Mouse (Mus musculus) fat pad, adult 2 months (tissue): ENCODE measurements around the gene Tmem109.

Experiments
- DNase-seq: peaks from one replicate; pipeline ENCODE4 v3.0.0-alpha.2; 2011; ENCODE audit warnings: low read depth, low spot score; ENCODE audit errors: extremely low read depth

Tmem109 gene

DNA sequence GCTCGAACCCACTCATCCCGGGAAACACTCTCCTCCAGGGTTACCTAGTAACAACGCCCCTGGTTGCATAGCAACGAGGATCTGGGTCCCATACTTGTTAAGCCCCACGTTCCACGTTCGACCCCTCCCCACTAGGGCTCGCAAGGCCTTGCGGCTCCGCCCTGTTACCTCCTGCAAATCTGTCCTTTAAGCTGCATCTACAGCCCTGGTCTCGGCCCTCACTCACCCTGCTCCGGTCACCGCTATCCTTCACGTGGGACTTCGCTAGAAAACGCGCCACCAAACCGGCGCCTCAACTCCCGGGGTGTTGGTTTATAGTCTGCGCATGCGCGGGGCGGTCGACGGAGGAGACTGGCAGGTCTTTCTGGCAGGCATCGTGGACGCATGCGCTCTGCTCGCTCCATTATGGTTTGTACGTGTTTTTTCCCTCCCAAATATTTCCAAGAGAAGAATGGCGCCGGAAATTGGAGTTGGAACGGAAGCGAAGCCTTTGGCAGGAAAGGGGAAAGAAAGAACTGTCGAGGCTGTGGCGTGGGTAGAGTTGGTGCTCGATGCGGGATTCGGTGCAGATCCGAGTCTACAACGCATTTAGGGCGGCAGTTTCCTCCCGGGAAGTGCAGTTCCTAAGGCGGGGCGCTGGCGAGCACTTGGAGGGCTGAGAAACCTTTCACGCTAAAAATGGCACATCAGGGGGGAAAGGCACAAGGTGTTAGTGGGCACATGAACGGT is at the start of gene Tmem109:
Tmem109 (minus strand) TSS at position 576 of the 729 bp plus-strand sequence.
- DNase-seq, result no peak

DNA sequence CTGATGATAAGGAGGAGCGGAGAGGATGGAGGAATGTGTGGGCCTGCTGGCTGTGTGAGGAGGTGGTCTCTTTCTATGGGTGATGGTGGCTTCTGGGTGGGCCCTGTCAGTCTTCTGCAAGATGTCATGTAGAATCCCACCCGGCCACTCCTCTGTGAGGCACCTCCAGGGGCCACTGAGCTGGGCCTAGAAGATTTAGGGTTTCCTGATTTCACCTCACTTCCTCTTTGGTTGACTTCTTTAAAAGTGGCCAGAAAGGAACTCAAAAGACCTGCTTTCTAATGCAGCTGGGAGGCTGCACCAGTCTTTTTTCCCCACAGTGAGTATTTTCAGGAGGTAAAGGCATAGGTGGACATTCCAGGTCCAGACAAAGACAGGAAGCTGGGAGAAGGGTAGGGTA is 48.8 kb upstream of the Tmem109 start:
- no peak for DNase-seq

DNA sequence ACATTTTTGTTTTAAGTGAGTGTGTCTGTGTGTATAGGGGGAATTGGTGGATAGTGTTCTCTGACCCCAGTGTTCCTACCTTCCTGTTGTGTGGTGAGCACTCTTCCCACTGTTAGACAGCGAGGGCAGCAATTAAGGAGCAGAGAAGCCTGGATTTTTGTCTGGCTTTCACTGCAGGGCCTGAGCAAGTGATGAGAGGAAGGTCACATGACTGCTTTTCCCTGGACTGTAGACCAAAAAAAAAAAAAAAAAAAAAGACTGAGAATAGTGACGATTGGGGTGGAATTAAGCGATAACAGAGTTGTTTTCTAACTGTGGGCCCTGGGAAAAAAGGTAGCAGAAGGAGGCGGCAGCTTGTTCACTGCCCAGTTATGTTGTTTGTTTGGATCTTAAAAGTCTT is 44.9 kb upstream of the Tmem109 start:
- no peak for DNase-seq

DNA sequence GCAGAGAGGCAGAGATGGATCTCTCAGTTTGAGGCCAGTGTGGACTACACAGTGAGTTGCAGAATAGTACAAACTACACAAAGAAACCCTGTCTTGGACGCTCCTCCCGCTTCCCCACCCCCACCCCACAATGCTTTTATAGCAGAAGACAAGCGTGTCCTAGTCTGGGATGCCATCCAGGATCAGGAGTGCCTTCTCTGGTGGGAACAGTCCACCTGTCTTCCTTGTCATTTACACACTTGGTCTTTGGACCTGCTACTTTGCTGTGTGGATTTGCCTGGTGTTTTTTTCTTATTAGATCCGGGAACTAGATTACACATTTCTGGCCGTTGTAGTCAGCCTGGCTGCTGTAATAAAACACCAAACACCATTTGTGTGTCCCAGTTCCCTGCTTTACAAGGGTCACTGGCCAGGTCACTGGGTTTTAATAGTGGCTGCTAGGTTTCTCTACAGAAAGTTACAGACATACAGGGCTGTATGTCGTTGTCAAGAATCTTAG is 44.4 kb upstream of the Tmem109 start:
- no peak for DNase-seq

DNA sequence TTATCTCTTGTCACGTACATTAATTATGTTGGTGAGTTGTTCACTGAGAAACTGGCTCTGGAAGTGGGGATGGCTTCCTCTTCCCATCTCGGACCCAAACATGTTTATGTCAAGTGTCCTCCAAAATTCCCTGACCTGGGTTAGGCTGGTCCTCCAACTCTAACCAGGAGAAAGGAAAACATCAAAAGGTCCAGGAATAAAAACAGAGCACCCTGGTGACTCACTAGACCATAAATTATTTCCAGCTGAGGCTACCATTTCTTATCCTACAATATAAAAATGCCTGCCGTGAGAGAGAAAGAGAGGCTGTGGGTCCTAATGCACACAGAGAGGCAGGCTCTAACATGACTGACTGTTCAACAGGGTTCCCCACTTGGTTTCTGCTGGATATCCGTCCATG is 42.4 kb upstream of the Tmem109 start:
- DNase-seq, result no peak

DNA sequence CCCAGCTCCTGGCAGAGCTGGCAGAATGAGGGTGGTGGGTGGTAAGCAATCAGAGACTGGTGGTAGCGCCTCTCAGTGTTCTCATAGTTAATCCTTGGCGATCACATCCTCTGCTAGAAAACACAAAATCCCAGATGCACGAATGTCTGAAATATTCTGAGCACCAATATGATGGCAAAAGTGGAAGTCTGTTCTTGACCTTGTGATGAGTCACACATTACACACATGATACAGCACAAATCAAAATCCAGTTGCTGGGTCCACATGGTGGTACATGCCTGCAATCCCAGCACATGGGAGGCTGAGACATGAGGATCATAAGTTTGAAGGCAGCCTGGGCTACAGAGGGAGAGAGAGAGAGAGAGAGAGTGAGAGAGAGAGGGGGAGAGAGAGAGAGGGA is 39.3 kb upstream of the Tmem109 start:
- no peak for DNase-seq

DNA sequence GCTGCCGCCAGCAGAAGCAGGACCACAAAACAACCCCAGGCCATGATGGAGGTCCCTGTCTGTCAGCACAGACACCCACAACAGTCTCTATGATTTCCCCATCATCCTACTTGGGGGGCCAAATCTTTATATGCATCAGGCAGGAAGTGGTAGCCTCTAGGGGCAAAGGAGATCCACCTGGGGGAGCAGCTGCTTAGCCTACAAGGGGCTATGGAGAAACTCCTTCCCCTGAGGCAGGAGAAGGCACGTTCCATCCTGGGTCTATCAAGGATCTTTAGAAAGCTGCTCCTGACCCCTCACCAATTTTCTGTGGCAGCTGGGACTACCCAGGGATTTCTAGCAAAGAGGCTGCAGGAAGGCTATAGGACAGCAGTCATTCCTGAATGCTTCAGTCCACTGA is 38.7 kb upstream of the Tmem109 start, which contains the start of gene Zp1:
Zp1 (minus strand) TSS at position 101 of the 400 bp plus-strand sequence.
- DNase-seq, result no peak

DNA sequence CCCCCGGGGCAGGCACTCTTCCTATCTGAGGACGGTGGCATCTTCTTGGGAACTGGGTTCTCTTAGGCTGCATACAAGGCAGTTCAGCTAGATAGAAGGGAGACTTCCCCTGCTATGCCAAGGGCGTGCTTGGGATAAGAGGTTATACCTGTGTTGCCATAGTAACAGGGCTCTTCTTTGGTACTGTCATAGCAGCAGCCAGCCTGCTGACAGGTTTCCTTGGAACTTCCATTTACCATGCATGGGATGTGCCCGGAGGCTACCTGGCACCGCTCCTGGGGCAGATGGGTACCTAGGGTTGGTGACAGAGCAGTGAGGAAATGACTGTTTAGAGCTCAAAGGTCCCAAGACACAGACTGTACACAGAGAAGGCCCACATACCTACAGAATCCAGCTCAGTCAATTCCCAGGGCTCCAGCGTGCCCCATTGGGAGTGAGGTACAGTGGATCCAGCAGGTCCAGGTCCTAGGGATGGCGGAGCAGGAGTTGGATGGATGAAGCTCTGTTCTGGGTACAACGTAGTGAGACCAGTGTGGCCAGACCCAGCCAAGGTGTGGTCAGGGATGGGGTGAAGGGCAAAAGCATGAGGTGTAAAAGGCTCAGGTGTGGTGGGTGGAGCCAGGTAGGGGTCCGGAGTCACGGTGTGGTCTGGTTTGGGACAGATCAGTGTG is 36.7 kb upstream of the Tmem109 start:
- no peak for DNase-seq

DNA sequence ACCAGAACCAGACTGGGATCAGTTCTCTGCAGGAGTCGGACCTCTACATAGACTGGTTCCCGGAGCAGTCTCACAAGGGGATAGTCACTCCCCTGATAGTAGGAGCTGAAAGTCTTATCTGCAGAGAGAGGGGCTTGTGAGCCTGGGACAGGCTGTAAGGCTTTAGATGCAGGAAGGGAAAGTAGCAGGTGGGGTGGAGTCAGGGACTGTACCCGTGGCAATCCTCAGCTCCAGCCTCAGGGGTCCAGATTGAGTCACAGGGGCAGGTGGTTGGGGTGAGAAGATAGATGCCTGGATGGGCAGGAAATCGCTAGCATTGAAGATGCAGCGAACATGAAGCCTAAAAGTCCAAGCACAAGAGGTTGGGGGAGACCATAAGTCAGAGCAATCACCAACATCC is 34.7 kb upstream of the Tmem109 start:
- DNase-seq, result no peak

DNA sequence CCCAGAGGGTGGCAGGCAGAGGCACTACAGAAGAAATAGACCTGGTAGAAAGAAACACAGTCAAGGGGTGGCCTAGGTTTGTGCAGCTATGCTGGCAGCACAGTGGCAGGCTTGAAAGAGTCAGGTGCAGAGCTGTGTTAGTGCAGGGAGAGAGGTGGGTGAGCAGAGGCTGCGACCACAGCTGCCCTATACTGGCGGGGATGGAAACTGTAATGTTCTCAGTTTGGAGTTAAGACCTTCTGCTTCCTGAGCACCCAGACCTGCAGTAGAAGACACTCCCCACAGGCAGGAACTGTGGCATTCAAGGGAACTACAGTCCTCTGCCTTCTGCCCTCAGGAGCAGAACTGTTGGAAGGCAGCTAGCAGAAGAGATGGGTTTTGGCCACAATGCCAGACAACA is 33.1 kb upstream of the Tmem109 start:
- DNase-seq, result no peak

DNA sequence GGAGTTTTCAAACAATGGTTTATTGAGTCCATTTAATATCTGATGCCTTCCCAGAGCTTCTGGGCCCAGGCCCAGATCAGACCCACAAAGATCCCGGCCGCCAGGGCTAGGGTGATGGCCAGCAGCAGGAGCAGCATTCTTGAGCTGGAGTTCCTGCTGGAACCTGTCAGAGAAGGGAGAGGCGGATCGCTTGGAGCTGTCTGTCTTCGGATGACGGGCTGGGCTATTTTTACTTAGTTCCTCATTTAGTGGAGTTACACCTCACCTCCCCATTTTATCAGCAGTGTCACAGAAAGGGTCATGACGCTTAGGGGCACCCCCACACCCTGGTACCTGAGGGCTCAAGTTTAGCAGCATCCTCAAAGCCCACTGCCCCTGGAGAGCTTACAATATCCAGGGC is 32.5 kb upstream of the Tmem109 start:
- no peak for DNase-seq

DNA sequence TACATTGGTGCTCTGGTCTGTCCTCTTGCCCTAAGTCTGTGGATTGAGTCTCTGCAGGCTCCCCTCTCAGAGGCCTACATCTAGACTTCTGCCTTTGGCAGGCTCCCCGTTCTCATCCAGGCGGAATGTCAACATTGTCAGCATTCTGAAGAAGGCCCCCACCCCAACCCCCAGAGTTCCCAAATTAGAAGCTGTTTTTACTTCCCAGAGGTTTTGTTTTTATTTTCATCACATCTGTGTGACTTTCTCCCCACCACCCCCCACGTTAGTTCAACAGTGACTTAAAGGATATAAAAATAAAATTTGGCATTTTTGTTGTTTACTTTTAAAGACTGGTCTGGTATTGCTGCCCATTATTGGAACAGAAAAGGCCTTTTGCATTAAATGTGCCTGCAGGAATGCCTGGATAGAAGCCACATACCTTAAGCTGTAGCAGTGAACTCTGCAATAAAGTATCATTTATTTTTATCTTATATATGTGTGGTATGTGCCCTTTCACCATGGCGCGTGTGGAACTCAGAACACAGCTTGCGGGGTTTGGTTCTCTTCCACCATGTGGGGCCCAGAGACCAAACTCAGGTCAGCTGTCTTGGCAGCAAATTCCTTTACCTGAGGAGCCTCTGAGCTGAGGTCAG is 27.4 kb upstream of the Tmem109 start:
- no peak for DNase-seq

DNA sequence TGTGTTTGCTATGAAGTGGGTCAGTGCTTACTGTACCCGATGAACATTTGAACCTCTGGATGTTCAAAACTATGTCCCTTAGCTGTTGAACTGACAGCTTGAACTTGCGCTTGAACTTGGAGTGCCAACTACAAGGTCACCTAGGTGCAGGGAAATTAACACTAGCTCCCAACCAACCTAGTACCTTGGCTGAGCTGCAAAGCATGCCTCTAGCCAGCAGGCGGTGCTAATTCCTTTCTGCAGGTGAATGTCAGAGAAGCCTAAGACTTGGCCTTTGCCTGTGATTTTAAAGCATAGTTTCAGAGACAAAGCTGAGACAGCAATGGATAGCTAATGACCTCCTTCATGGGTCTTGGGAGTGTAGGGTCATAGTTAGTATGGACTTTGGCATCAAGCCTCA is 26.1 kb upstream of the Tmem109 start:
- no peak for DNase-seq

DNA sequence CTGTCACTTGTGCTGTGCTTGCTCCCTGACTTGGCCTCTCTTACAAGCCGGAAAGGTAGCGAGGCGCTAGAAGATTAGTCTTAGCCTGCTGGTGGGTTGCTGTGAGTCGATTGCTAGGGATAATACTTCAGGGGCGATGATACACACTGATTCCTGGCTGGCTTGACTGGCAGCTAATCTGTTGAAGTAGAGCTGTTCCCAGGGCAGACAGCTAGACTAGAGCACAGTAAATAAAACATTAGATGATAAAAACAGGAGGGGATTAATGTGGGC is 23.9 kb upstream of the Tmem109 start:
- DNase-seq, result no peak

DNA sequence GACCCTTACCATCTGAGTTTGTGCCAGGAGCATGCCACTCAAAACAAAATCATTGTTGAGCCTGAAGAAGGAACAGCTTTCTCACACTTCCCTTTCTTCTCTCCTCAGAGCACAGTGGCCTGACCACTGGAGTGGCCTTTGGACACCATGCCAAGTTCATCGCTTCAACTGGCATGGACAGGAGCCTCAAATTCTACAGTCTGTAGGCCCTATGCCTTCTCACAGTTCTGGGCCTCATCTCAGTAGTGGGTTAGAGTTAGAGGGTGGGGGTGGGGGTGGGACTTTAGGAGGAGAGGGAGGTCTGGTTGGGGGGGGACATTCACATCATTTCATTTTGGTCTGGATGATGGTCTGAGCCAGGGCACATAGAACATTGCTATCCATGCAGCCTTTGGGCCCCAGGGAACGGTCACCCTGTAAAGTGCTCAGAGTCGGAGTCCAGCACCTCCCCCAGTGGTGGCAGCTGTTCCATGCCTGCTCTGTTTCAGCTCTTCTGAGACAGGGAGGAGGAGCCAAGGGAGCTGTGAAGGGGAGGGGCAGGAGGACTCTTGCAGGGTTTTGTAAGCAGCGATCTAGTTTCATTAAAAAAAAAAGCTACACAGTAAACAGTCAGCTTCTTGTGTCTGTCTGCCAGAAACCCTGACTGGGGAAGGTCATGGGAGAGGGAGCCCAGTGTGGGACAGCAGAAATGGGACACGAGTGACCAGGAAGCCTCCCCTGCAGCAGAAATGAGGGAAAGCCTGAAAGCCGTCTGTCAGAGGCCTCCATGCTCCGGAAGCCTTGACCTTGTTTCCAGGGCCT is 23.3 kb upstream of the Tmem109 start:
- no peak for DNase-seq

DNA sequence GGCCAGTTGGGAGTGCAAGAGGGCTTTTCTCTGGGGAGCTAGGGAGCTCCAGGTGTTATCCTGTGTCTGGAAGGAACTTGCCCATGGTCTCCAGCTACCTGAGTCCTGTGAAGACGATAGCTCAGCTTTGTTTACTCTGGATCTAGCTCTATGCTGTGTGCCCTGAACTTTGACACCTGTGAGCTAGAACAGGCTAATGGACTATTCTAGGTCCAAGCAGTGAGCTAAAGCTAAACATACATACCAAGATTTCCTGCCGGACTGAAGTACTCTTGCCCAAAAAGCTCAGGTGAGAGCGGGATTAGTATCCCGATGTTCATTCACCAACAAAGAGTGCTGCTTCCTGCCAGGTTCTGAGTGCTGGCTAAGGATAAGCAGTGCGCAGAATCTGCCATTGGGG is 22.7 kb upstream of the Tmem109 start:
- DNase-seq, result no peak

DNA sequence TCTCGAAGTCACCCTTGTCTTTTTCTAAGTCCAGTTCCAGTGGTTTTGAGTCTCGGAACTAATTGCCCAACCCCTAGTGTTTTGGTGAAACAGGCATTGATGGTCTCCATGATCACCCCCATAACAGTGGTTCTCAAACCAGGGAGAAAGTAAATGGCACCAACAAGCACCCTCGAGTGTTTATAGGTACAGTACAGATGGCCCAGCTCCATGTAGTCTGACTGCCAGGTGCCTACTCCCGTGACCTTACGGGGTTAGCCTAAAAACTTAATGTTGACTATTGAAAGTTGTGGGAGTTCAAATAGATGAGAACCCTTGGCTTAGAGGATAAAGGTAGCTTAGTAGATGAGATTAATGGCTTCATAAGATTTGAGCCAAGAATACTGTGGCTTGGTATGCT is 19.2 kb upstream of the Tmem109 start:
- no peak for DNase-seq

DNA sequence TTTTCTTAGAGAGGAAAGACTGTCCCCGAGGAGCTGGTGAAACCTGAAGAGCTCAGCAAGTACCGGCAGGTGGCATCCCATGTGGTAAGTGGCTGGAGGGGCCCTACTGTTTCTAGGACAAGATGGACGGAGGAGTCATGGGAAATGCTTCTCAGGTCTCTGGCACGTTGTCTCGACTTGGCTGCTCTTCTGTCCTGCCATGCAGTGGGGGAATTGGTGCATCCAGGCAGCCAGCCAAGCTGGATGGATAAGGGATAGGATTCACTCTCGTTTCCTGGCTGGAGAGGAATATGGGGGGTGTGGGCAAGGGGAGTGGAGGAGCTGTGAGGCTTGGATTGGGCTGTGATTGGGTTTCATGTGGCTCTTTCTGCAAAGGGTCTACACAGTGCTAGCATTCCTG is 18.5 kb upstream of the Tmem109 start:
- DNase-seq, result no peak

DNA sequence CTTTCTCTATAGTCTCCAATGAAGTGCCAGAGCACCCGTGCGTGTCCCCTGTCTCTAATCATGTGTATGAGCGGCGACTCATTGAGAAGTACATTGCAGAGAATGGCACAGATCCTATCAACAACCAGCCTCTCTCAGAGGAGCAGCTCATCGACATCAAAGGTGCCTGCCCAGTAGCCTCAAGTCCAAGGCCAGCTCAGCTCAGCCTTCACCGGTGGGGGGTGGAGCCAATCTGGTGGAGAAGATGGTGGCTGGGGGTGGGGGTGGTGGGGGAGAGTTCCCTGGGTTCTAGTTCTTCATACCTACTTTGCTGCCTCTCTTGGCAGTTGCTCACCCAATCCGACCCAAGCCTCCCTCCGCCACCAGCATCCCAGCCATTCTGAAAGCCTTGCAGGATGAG is 15.7 kb upstream of the Tmem109 start:
- no peak for DNase-seq

DNA sequence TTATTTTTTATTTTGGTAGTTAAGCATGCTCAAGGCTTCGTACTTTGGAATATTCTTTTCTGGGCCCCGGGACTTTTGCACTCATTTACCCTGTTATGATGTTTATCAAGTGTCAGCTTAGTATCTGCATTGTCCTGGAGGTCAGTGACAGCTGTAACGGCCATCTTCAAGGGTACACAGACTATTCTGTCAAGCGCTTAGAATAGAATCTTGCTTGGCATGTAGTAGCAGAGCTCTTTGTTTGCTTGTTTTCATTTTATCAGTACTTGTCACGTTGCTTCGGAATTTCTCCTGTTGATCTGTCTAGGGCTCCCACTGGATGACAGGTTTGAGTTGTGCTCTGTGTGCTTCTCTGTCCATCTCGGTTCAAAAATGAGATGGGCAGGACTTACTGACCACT is 15.0 kb upstream of the Tmem109 start:
- DNase-seq, result no peak

DNA sequence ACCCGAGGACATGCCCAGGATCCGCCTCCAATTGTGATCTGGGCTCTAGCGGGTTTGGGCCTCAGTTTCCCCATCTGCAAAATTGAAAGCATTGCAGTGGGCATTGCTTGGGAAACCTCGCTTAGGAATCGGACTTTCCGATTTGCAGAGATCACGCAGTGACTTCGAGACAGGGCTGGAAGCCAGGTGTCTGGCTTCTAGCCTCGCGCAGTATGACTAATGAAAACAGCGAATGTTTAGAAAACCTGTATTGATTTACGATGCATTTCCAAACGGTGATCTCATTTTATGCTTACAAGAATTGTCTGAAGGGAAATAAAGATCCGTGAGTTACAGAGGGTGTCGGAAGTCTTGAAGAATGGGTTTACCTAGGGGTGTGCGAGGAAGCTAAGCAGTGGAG is 13.9 kb upstream of the Tmem109 start:
- no peak for DNase-seq
